ENCODE assay signal across 37 mouse cellular contexts in genomic region chr2:25701001-25701400, GRCm38 (mm10). TPM values are rescaled to one million over a fixed set of nuclear protein-coding genes. Genes with fewer than 3 reads are reported as not detected.
"Had no signal": no experiment of that assay in that cellular context is flagged by ENCODE, and none has a peak within 500 bp of the region (broad histone marks: within the 10 kb centered on the region; RNA-seq: fewer than 3 reads in every experiment).

No protein-coding gene starts in this region.

- H3K4me3 ChIP-seq: embryonic facial prominence, embryonic 10.5 days; embryonic facial prominence, embryonic 12.5 days; embryonic facial prominence, embryonic 13.5 days; embryonic facial prominence, embryonic 15.5 days; erythroblast, embryonic 14.5 days; forebrain, embryonic 10.5 days; forebrain, embryonic 12.5 days; forebrain, embryonic 13.5 days; forebrain, embryonic 15.5 days; gastrocnemius, adult 2 months; heart, adult 2 months had no signal

- H3K36me3 ChIP-seq: embryonic facial prominence, embryonic 10.5 days; embryonic facial prominence, embryonic 12.5 days; embryonic facial prominence, embryonic 13.5 days; embryonic facial prominence, embryonic 15.5 days; forebrain, embryonic 10.5 days; forebrain, embryonic 12.5 days; forebrain, embryonic 15.5 days had no signal

- H3K27me3 ChIP-seq: embryonic facial prominence, embryonic 12.5 days; embryonic facial prominence, embryonic 13.5 days; embryonic facial prominence, embryonic 15.5 days; forebrain, embryonic 13.5 days; forebrain, embryonic 15.5 days had no signal

- ATAC-seq: forebrain, embryonic 13.5 days; forebrain, embryonic 14.5 days; forebrain, embryonic 15.5 days; forebrain, embryonic 16.5 days had no signal

- H3K27ac ChIP-seq: embryonic facial prominence, embryonic 10.5 days; embryonic facial prominence, embryonic 12.5 days; embryonic facial prominence, embryonic 13.5 days; embryonic facial prominence, embryonic 15.5 days; forebrain, embryonic 10.5 days; forebrain, embryonic 12.5 days; forebrain, embryonic 13.5 days; forebrain, embryonic 15.5 days; gastrocnemius, adult 2 months; heart, adult 2 months had no signal

- DNase-seq: cerebellum, adult 2 months; cerebellum, adult 8-10 months; cerebellum, adult 9-10 months; cerebellum, adult 9-11 months; cerebellum, postnatal 10 days; cerebellum, postnatal 14 days; cerebellum, postnatal 25 days; cerebellum, postnatal 36 days; embryo, embryonic 11 days; gastrocnemius, adult 2 months; gastrocnemius, postnatal 10 days; gastrocnemius, postnatal 14 days; gastrocnemius, postnatal 25 days; heart, adult 2 months had no signal

- H3K9ac ChIP-seq: embryonic facial prominence, embryonic 12.5 days; embryonic facial prominence, embryonic 13.5 days; embryonic facial prominence, embryonic 15.5 days; forebrain, embryonic 12.5 days; forebrain, embryonic 13.5 days; forebrain, embryonic 15.5 days had no signal

- H3K4me2 ChIP-seq: embryonic facial prominence, embryonic 12.5 days; embryonic facial prominence, embryonic 13.5 days; embryonic facial prominence, embryonic 15.5 days; forebrain, embryonic 12.5 days; forebrain, embryonic 13.5 days; forebrain, embryonic 15.5 days had no signal

- H3K4me1 ChIP-seq: embryonic facial prominence, embryonic 12.5 days; embryonic facial prominence, embryonic 13.5 days; embryonic facial prominence, embryonic 15.5 days; forebrain, embryonic 10.5 days; forebrain, embryonic 12.5 days; forebrain, embryonic 13.5 days; forebrain, embryonic 15.5 days had no signal

- H3K9me3 ChIP-seq: embryonic facial prominence, embryonic 10.5 days; embryonic facial prominence, embryonic 12.5 days; embryonic facial prominence, embryonic 13.5 days; embryonic facial prominence, embryonic 15.5 days; forebrain, embryonic 10.5 days; forebrain, embryonic 12.5 days; forebrain, embryonic 13.5 days; forebrain, embryonic 15.5 days had no signal

RNA-seq across cellular contexts. Expression of gene Obp2a, which starts 1.2 kb away (rescaled TPM):
- total RNA-seq: common myeloid progenitor, adult 5-6 weeks; gastrocnemius, adult 18-20 months; gastrocnemius, adult 2 months; gastrocnemius, adult 8-10 months; gastrocnemius, postnatal 10 days; gastrocnemius, postnatal 14 days; gastrocnemius, postnatal 25 days; gastrocnemius, postnatal 36 days; gastrocnemius, postnatal 4 days; granulocyte monocyte progenitor cell, adult 5-6 weeks; heart, adult 18-20 months; heart, adult 2 months had no signal
- polyA plus RNA-seq: cerebellum, adult 2 months; cortical plate, adult 2 months; embryonic facial prominence, embryonic 10.5 days; embryonic facial prominence, embryonic 11.5 days; embryonic facial prominence, embryonic 12.5 days; embryonic facial prominence, embryonic 13.5 days; embryonic facial prominence, embryonic 14.5 days; embryonic facial prominence, embryonic 15.5 days; erythroblast, embryonic 14.5 days; forebrain, embryonic 10.5 days; forebrain, embryonic 12.5 days; forebrain, embryonic 13.5 days; forebrain, embryonic 14.5 days; forebrain, embryonic 15.5 days; forebrain, embryonic 16.5 days; frontal cortex, adult 2 months; heart, adult 2 months had no signal

RNA-seq across cellular contexts. Expression of gene Lcn10, which starts 18.5 kb away (rescaled TPM):
- total RNA-seq: common myeloid progenitor, adult 5-6 weeks; gastrocnemius, adult 18-20 months; gastrocnemius, adult 2 months; gastrocnemius, adult 8-10 months; gastrocnemius, postnatal 10 days; gastrocnemius, postnatal 14 days; gastrocnemius, postnatal 25 days; gastrocnemius, postnatal 36 days; gastrocnemius, postnatal 4 days; granulocyte monocyte progenitor cell, adult 5-6 weeks; heart, adult 18-20 months; heart, adult 2 months; heart, adult 8-10 months had no signal
- polyA plus RNA-seq: cerebellum, adult 2 months; cortical plate, adult 2 months; embryonic facial prominence, embryonic 10.5 days; embryonic facial prominence, embryonic 11.5 days; embryonic facial prominence, embryonic 12.5 days; embryonic facial prominence, embryonic 13.5 days; embryonic facial prominence, embryonic 14.5 days; embryonic facial prominence, embryonic 15.5 days; erythroblast, embryonic 14.5 days; forebrain, embryonic 10.5 days; forebrain, embryonic 12.5 days; forebrain, embryonic 13.5 days; forebrain, embryonic 14.5 days; forebrain, embryonic 15.5 days; forebrain, embryonic 16.5 days; frontal cortex, adult 2 months; heart, adult 2 months had no signal

RNA-seq across cellular contexts. Expression of gene Lcn6, which starts 24.4 kb away (rescaled TPM):
- total RNA-seq: common myeloid progenitor, adult 5-6 weeks; gastrocnemius, adult 18-20 months; gastrocnemius, adult 2 months; gastrocnemius, adult 8-10 months; gastrocnemius, postnatal 10 days; gastrocnemius, postnatal 14 days; gastrocnemius, postnatal 25 days; gastrocnemius, postnatal 36 days; gastrocnemius, postnatal 4 days; granulocyte monocyte progenitor cell, adult 5-6 weeks; heart, adult 18-20 months; heart, adult 2 months; heart, adult 8-10 months had no signal
- polyA plus RNA-seq: cerebellum, adult 2 months; cortical plate, adult 2 months; embryonic facial prominence, embryonic 10.5 days; embryonic facial prominence, embryonic 11.5 days; embryonic facial prominence, embryonic 12.5 days; embryonic facial prominence, embryonic 13.5 days; embryonic facial prominence, embryonic 14.5 days; embryonic facial prominence, embryonic 15.5 days; erythroblast, embryonic 14.5 days; forebrain, embryonic 10.5 days; forebrain, embryonic 12.5 days; forebrain, embryonic 13.5 days; forebrain, embryonic 14.5 days; forebrain, embryonic 15.5 days; forebrain, embryonic 16.5 days; frontal cortex, adult 2 months; heart, adult 2 months had no signal

RNA-seq across cellular contexts. Expression of gene Obp2b, which starts 35.8 kb away (rescaled TPM):
- total RNA-seq: common myeloid progenitor, adult 5-6 weeks; gastrocnemius, adult 18-20 months; gastrocnemius, adult 2 months; gastrocnemius, adult 8-10 months; gastrocnemius, postnatal 10 days; gastrocnemius, postnatal 14 days; gastrocnemius, postnatal 25 days; gastrocnemius, postnatal 36 days; gastrocnemius, postnatal 4 days; granulocyte monocyte progenitor cell, adult 5-6 weeks; heart, adult 18-20 months; heart, adult 2 months; heart, adult 8-10 months had no signal
- polyA plus RNA-seq: cerebellum, adult 2 months; cortical plate, adult 2 months; embryonic facial prominence, embryonic 10.5 days; embryonic facial prominence, embryonic 11.5 days; embryonic facial prominence, embryonic 12.5 days; embryonic facial prominence, embryonic 13.5 days; embryonic facial prominence, embryonic 14.5 days; embryonic facial prominence, embryonic 15.5 days; erythroblast, embryonic 14.5 days; forebrain, embryonic 10.5 days; forebrain, embryonic 12.5 days; forebrain, embryonic 13.5 days; forebrain, embryonic 14.5 days; forebrain, embryonic 15.5 days; forebrain, embryonic 16.5 days; frontal cortex, adult 2 months; heart, adult 2 months had no signal
